Mouse (Mus musculus) adrenal gland, postnatal 4 days (tissue): Measurements from ENCODE around the gene Cenpt. TPM values are rescaled to one million over a fixed set of nuclear protein-coding genes. Genes with fewer than 3 reads are reported as not detected.
"Not testable (repeated sequence)": the region's sequence is repeated elsewhere in the genome, so short reads cannot be mapped to it uniquely, and the experiment has no call there.

Experiments
- DNase-seq, 2 experiments: peaks; one replicate each; pipeline ENCODE4 v3.0.0; 2021 to 2022; ENCODE audit warnings: low spot score in 2 of 2, mixed read lengths in 2 of 2
- total RNA-seq, 2 experiments: library from RNA; stranded (reverse); gene quantifications; 2 replicates each; pipeline ENCODE4 v1.2.3; 2021

Cenpt gene
- total RNA-seq, 2 experiments from 2014 or later = 15.9 to 21.7 TPM

- DNase-seq = peak in 1 of 2 experiments; percentile 24
These were observed 2.4 kb upstream of the Cenpt start for GRCm38 (mm10) chr8:105855248-105856167.

- peak; percentile 64 to 84 for DNase-seq
These were observed 1.7 kb upstream of the Cenpt start, which contains the start of gene Thap11 for GRCm38 (mm10) chr8:105854715-105855216. Thap11 (plus strand) TSS chr8:105855132.

- no peak for DNase-seq
These were observed 1.2 kb upstream of the Cenpt start for GRCm38 (mm10) chr8:105854303-105854702.

DNA sequence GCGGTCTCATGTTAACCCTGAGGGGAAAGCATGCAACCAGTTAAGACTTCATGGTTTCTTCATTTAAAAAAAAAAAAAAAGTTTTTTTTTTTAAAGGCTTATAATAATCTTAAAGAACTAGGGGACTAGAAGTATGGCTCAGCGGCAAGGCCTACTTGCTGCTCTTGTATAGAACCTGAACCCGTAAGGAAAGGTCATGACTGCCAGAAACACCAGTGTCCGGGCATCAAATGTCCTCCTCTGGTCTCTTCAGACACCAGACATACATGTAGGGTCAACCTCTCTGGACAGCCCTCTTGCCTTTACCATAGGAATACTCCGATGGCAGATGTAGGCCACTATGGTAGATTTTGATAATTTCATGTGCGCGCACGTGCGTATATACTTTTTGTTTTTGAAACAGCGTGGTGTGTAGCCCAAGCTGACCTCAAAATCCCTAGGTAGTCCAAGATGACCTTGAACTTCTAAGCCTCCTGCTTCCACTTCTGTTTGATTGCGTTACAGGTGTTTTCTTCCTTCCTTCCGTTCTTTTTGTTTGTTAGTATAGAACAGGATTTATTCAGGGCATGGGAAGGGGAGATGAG is 840 bp downstream of the Cenpt start:
- DNase-seq = no peak

GRCm38 (mm10) chr8:105851651-105852143 is 1.4 kb downstream of the Cenpt start:
- DNase-seq = peak; percentile 56 to 80

- no peak for DNase-seq
These were observed 2.5 kb downstream of the Cenpt start for GRCm38 (mm10) chr8:105850611-105851010.

- DNase-seq = no peak
These were observed 3.1 kb downstream of the Cenpt start for GRCm38 (mm10) chr8:105850014-105850413.

DNA sequence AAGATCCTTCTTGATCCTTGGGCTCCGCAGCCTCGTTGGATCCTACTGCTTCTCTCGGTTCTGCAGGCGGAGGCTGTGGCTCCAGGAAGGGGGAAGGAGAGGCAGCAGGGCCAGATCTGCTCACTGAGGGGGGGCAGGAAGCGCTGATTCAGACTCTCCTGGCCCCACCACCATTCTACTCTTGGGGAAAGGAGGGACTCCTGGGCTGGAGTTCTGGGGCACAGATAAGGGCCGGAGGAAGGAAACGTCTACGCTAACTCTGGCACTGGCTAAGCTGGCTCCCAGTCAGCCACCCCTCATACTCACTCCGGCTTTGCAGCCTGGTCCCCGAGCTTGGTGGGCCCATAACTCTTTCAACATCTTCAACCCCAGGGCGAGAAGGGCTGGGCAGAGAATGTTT is 6.4 kb downstream of the Cenpt start:
- DNase-seq = no peak

- no peak for DNase-seq
These were observed 13.9 kb downstream of the Cenpt start for GRCm38 (mm10) chr8:105839209-105839608.

DNA sequence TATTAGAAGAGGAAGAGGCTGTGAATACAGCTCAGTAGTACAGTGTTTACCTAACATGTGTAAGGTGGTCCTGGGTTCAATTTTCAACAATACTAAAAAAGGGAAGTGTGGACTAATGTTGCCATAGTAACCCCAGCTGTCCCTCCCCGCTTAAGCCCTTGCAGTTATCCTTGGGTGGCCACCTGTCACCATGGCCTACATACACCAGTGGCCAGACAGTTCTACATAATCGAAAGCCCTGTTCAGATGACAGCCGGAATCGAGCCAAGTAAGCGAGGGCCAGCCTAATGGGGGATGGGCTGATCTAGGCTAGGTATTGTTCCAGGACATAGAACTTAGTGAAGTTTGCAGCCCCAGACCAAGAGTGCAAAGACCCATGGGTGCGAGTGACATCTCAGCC is 16.1 kb downstream of the Cenpt start:
- DNase-seq = no peak

DNA sequence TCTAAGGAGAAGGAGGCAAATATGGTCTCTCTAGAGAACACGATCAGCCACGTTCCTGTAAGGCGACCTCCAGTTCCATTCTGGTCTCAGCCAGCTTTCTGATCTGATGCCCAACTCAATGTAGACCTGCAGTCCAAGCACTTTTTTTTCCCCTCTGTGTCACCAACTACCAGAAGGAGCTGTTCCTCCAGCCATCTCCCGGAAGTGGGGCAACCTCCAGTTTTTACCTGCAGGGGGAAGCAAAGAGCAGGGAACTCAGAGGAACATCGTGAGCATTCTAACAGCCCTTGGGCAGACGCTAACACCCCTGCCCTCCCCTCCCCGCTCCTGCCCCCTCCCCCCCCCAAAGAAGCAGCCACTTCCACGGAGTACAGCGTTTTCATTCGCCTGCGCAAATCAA is 17.8 kb downstream of the Cenpt start:
- DNase-seq = peak; percentile 28 to 60

GRCm38 (mm10) chr8:105833740-105834139 is 19.3 kb downstream of the Cenpt start:
- DNase-seq = not testable (repeated sequence)

GRCm38 (mm10) chr8:105826861-105827848 is 25.9 kb downstream of the Cenpt start, which contains the start of the genes Ranbp10 and Tsnaxip1:
Ranbp10 (minus strand) TSS chr8:105827350.
Tsnaxip1 (plus strand) TSS chr8:105827731.
- peak; percentile 78 to 91 for DNase-seq

DNA sequence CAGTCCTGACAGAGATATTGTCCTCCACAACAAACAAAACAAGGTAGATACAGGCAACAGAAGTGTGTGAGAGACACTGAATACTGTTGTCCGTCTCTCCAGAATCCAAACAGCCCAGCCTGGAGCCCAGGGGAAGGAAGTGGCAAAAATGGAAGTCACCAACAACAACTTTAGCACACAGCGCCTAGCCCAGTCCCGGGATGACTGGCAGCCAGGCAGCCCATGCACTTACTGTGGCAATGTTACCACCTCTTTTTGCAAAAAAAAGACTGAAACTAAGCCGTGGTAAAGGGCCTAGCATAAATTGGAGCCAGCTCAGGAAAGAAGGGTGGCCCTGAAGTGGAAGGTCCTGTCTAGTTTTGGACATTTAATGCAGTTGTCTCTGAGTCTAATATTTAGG is 26.7 kb downstream of the Cenpt start:
- no peak for DNase-seq

DNA sequence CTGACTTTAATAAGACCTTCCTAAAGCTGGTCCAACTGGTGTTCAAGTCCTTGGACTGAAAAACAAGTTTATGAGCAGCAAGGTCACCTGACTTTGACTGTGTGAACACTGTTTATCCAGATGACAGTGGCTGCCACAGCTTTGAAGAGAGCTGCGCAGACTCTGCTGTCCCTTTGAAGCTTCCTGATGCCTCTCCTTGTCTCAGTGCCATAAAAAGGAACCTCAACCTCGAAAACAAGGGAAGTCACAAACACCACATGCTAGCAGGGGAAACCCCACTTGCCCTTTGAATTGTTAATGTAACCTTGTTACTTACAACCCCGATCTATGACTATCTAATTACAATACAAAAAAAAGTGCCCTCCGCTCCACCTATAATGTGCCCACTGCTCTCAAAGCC is 27.6 kb downstream of the Cenpt start:
- no peak for DNase-seq

DNA sequence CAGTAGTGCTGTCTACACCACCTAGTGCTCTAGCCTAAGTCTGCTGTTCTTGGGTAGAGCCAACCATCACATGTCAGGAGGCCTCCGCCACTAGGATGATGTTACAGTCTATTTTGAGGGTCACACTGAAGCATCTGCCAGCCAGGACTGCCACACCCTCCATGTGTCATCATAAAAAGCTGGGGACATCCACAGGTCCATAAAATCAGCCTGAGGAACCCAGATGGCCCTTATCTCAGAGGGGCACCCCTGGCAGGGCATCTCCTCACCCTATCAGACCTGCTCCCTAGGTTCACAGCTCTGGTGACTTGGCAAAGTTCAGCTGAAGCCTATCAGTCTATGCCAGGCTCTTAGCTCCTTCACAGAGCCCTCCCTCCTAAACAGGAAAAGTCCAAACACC is 32.2 kb downstream of the Cenpt start:
- DNase-seq = no peak

GRCm38 (mm10) chr8:105819659-105820058 is 33.4 kb downstream of the Cenpt start:
- no peak for DNase-seq

GRCm38 (mm10) chr8:105813241-105813640 is 39.8 kb downstream of the Cenpt start:
- DNase-seq = no peak

GRCm38 (mm10) chr8:105812511-105812910 is 40.6 kb downstream of the Cenpt start:
- no peak for DNase-seq

- DNase-seq = no peak
These were observed 41.5 kb downstream of the Cenpt start for GRCm38 (mm10) chr8:105811543-105811942.

DNA sequence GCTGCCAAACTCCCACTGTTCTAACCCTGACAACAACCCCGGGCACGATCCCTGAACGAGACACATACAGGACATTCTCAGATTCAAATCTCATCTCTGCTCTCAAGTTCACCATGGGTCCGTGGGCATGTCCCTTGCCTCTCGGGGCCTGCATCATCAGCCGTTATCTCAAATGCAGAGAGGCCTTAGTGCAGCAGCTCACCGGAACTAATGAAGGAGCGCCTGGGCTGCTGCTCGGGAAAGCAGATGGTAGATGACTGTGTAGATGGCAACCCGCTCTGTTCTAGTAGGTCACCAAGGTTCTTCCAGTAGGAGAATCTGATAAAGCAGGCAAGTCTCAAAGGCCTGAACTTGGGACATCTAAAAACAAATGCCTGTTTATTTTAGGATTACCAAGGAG is 42.0 kb downstream of the Cenpt start:
- DNase-seq = no peak
